Mouse (Mus musculus) intestine, embryonic 16.5 days (tissue): ENCODE data around the gene Clec18a. TPM values are rescaled to one million over a fixed set of nuclear protein-coding genes. Genes with fewer than 3 reads are reported as not detected.
"Not testable (repeated sequence)": the region's sequence is repeated elsewhere in the genome, so short reads cannot be mapped to it uniquely, and the experiment has no call there.

Source experiments
- ATAC-seq: fragments of 200-750 bp; cut with Nextera tagmentation; 2 replicates; pipeline ENCODE4 v1.8.0; 2017; ENCODE audit warnings: moderate TSS enrichment, moderate library complexity
- H3K27ac ChIP-seq: fragments of 300-500 bp; sonication (generic); 2 replicates; pipeline ENCODE4 v1.5.1; 2014; ENCODE audit warnings: mild to moderate bottlenecking, low read length
- H3K27me3 ChIP-seq: fragments of 300-500 bp; sonication (generic); replicated peaks from 2 replicates; pipeline ENCODE4 v1.6.1; 2014; ENCODE audit warnings: low read length, control low read depth, mixed read lengths; ENCODE audit not compliant: control insufficient read depth, insufficient read depth
- H3K36me3 ChIP-seq: fragments of 300-500 bp; sonication (generic); 2 replicates; pipeline ENCODE4 v1.6.1; 2014; ENCODE audit warnings: low read length, control low read depth; ENCODE audit not compliant: control insufficient read depth, insufficient read depth
- H3K4me1 ChIP-seq: fragments of 300-500 bp; sonication (generic); 2 replicates; pipeline ENCODE4 v1.6.1; 2014; ENCODE audit warnings: low read length, control low read depth, mixed read lengths; ENCODE audit not compliant: control insufficient read depth, insufficient read depth
- H3K4me2 ChIP-seq: fragments of 300-500 bp; sonication (generic); 2 replicates; pipeline ENCODE4 v1.6.1; 2014; ENCODE audit warnings: low read depth, low read length, control low read depth
- H3K4me3 ChIP-seq: fragments of 300-500 bp; sonication (generic); 2 replicates; pipeline ENCODE4 v1.5.1; 2014; ENCODE audit warnings: mild to moderate bottlenecking, low read length
- H3K9ac ChIP-seq: fragments of 300-500 bp; sonication (generic); 2 replicates; pipeline ENCODE4 v1.6.1; 2014; ENCODE audit warnings: low read depth, low read length
- H3K9me3 ChIP-seq: fragments of 300-500 bp; sonication (generic); 2 replicates; pipeline ENCODE4 v1.6.1; 2016; ENCODE audit warnings: low read length, control low read depth; ENCODE audit not compliant: control insufficient read depth
- WGBS: fragments of 180-500 bp; shearing (Covaris S2); extraction: QIAGEN DNeasy Blood & Tissue Kit; methylation state at CpG from one replicate; pipeline ENCODE4 v1.1.7; 2014; 5-methylcytosine and 5-hydroxymethylcytosine counted together
- polyA plus RNA-seq: library from polyadenylated mRNA; unstranded; fragments of >200 nt; fragmentation: Nextera tagmentation; extraction: Ambion mirVana; gene quantifications from 2 replicates; pipeline ENCODE4 v1.2.1, GENCODE M21; 2015

Gene Clec18a
- 0.07 and 0.09 TPM in 2 replicates for polyA plus RNA-seq

- 76% methylated on average over 5 of the region's 6 CpGs for WGBS
- not testable (repeated sequence) for ATAC-seq, H3K27ac ChIP-seq
These were observed at the start of gene Clec18a for GRCm38 (mm10) chr8:111092326-111092725. TSS of gene Clec18a (minus strand) at chr8:111092426.

GRCm38 (mm10) chr8:111130756-111131155 lies 38.5 kb upstream of the Clec18a start:
- whole genome bisulfite sequencing, result 92% methylated on average over 2 of the region's 2 CpGs
- Histone ChIP-seq H3K4me3 (no peak overlapping the region), H3K9me3 (no peaks in the 10 kb centered on the region), H3K27me3 (no peaks in the 10 kb centered on the region), H3K27ac (no peak overlapping the region), H3K4me2 (no peak overlapping the region), H3K4me1 (no peaks in the 10 kb centered on the region), H3K36me3 (peaks cover 9% of the 10 kb centered on the region), H3K9ac (no peak overlapping the region)
- no peak for ATAC-seq

More at GRCm38 (mm10) chr8:111092326-111092725, at the start of gene Clec18a:
- H3K4me1 ChIP-seq, H3K27me3 ChIP-seq, H3K9me3 ChIP-seq, H3K9ac ChIP-seq, H3K4me3 ChIP-seq, H3K4me2 ChIP-seq, H3K36me3 ChIP-seq: not testable (repeated sequence)

- no peaks in the 10 kb centered on the region for H3K4me1 ChIP-seq
- no peak for ATAC-seq
- H3K9me3 ChIP-seq, result no peaks in the 10 kb centered on the region
- no peak overlapping the region for H3K4me3 ChIP-seq
- 90% methylated on average over 3 of the region's 3 CpGs for WGBS
- peaks cover 13% of the 10 kb centered on the region for H3K36me3 ChIP-seq
- no peak overlapping the region for H3K9ac ChIP-seq
- no peak overlapping the region for H3K27ac ChIP-seq
- no peaks in the 10 kb centered on the region for H3K27me3 ChIP-seq
- H3K4me2 ChIP-seq, result no peak overlapping the region
These were observed 27.3 kb upstream of the Clec18a start for GRCm38 (mm10) chr8:111119481-111119880.

- no peak overlapping the region for H3K4me3 ChIP-seq
- no peak overlapping the region for H3K4me2 ChIP-seq
- no peaks in the 10 kb centered on the region for H3K9me3 ChIP-seq
- peaks cover 14% of the 10 kb centered on the region for H3K36me3 ChIP-seq
- H3K4me1 ChIP-seq, result no peaks in the 10 kb centered on the region
- 95% methylated on average over 5 of the region's 5 CpGs for WGBS
- ATAC-seq, result no peak
- H3K9ac ChIP-seq, result no peak overlapping the region
- H3K27ac ChIP-seq, result no peak overlapping the region
- no peaks in the 10 kb centered on the region for H3K27me3 ChIP-seq
These were observed 22.7 kb upstream of the Clec18a start for GRCm38 (mm10) chr8:111114891-111115290.

GRCm38 (mm10) chr8:111094719-111095302 lies 2.6 kb upstream of the Clec18a start:
- H3K4me1 ChIP-seq, H3K27me3 ChIP-seq, H3K27ac ChIP-seq, H3K36me3 ChIP-seq, H3K9me3 ChIP-seq: not testable (repeated sequence)
- Histone ChIP-seq H3K4me3 (peak overlapping the region; percentile 69), H3K4me2 (peak overlapping the region; percentile 63), H3K9ac (peak overlapping the region; percentile 68)
- peak; percentile 77 for ATAC-seq
- WGBS, result under 1% methylated on average over 58 of the region's 69 CpGs

GRCm38 (mm10) chr8:111093865-111094718 lies 1.9 kb upstream of the Clec18a start, which contains the start of gene Pdpr:
TSS of gene Pdpr (plus strand) at chr8:111094630.
- no peaks in the 10 kb centered on the region for H3K27me3 ChIP-seq
- H3K36me3 ChIP-seq, result no peaks in the 10 kb centered on the region
- 8% methylated on average over 40 of the region's 72 CpGs for WGBS
- peak within 1 kb of the TSS; percentile 82 for H3K4me2 ChIP-seq
- H3K27ac ChIP-seq, result no peak within 1 kb of the TSS; the same call in 1 of the 2 replicates
- no peaks in the 10 kb centered on the region for H3K9me3 ChIP-seq
- peak within 1 kb of the TSS; percentile 69 for H3K4me3 ChIP-seq
- peak within 1 kb of the TSS; percentile 71 for H3K9ac ChIP-seq
- peaks cover 7% of the 10 kb centered on the region; the same call in 1 of the 2 replicates for H3K4me1 ChIP-seq
- peak; percentile 94 for ATAC-seq

- 80% methylated on average over 7 of the region's 7 CpGs for WGBS
- Histone ChIP-seq H3K4me1 (peaks cover 7% of the 10 kb centered on the region; the same call in 1 of the 2 replicates), H3K27ac (no peak overlapping the region), H3K4me2 (no peak overlapping the region), H3K4me3 (no peak overlapping the region), H3K36me3 (no peaks in the 10 kb centered on the region), H3K9me3 (no peaks in the 10 kb centered on the region), H3K27me3 (no peaks in the 10 kb centered on the region), H3K9ac (no peak overlapping the region)
- no peak for ATAC-seq
These were observed 520 bp downstream of the Clec18a start for GRCm38 (mm10) chr8:111091706-111092105.

GRCm38 (mm10) chr8:111090126-111090525 lies 2.1 kb downstream of the Clec18a start:
- Histone ChIP-seq H3K4me1 (peaks cover 3% of the 10 kb centered on the region; the same call in 1 of the 2 replicates), H3K27ac (no peak overlapping the region), H3K9me3 (no peaks in the 10 kb centered on the region), H3K27me3 (no peaks in the 10 kb centered on the region), H3K36me3 (no peaks in the 10 kb centered on the region), H3K9ac (no peak overlapping the region), H3K4me2 (no peak overlapping the region), H3K4me3 (no peak overlapping the region)
- WGBS, result 0% methylated on average over 2 of the region's 2 CpGs
- no peak for ATAC-seq

- not testable (repeated sequence) for H3K9me3 ChIP-seq, H3K4me2 ChIP-seq, H3K4me1 ChIP-seq, H3K27ac ChIP-seq, H3K9ac ChIP-seq, H3K27me3 ChIP-seq, H3K36me3 ChIP-seq, ATAC-seq, H3K4me3 ChIP-seq
- WGBS, result 85% methylated on average over 5 of the region's 5 CpGs
These were observed 8.3 kb downstream of the Clec18a start for GRCm38 (mm10) chr8:111083936-111084335.
